Comparison of ENCODE assay signal across 8 mouse cellular contexts in genomic region chr19:4232651-4233050, GRCm38 (mm10). TPM values are rescaled to one million over a fixed set of nuclear protein-coding genes. Genes with fewer than 3 reads are reported as not detected.
DNase-seq lines count a peak whose midpoint lies in the region; ATAC-seq and TF ChIP-seq lines count a peak whose summit lies in the region.
"Had no signal": no experiment of that assay in that cellular context is flagged by ENCODE, and none has a peak within 500 bp of the region (broad histone marks: within the 10 kb centered on the region; RNA-seq: fewer than 3 reads in every experiment).

No protein-coding gene starts in this region.

- peak overlapping the region; percentile 75 for H3K4me3 ChIP-seq in left cerebral cortex, adult 2 months
- H3K4me3 ChIP-seq in embryonic fibroblast, embryonic 13.5 days (ENCODE audit: insufficient read depth, low read length), result no peak overlapping the region
- H3K4me3 ChIP-seq in limb, embryonic 12.5 days (replicated peaks), result peak overlapping the region; percentile 61; the same call in 1 of the 2 replicates
- no peak overlapping the region for H3K4me3 ChIP-seq in olfactory bulb, adult 2 months (ENCODE audit: insufficient read depth, low read depth, low read length)

- peaks cover 10% of the 10 kb centered on the region for H3K4me1 ChIP-seq in embryonic fibroblast, embryonic 13.5 days (ENCODE audit: control insufficient read depth, insufficient read depth, low read length)
- peaks cover 26% of the 10 kb centered on the region for H3K4me1 ChIP-seq in limb, embryonic 12.5 days (replicated peaks)
- peaks cover 18% of the 10 kb centered on the region for H3K4me1 ChIP-seq in olfactory bulb, adult 2 months (ENCODE audit: control insufficient read depth, insufficient read depth, low read length)

- H3K36me3 ChIP-seq in limb, embryonic 12.5 days, result no peaks in the 10 kb centered on the region

- intact Hi-C loops in left cerebral cortex, adult 2 months (cut with DNase I), result no loop called here

- no peak; the same call in 1 of the 2 replicates for TF ChIP-seq POLR2A in embryonic fibroblast, embryonic 13.5 days (IDR thresholded peaks at IDR 0.05; ENCODE audit: low read depth, low read length)
- TF ChIP-seq POLR2A in olfactory bulb, adult 2 months (IDR thresholded peaks at IDR 0.05; ENCODE audit: insufficient read depth, low read depth, low read length), result no peak

- no peak for DNase-seq in left cerebral cortex, adult 2 months (ENCODE audit: extremely low spot score in 1 of 2, low spot score in 2 of 2)
- no peak for DNase-seq in left cerebral cortex, adult 18-20 months (ENCODE audit: low spot score in 2 of 2)
- no peak for DNase-seq in spleen, postnatal 10 days (ENCODE audit: low spot score in 2 of 2)
- no peak for DNase-seq in frontal cortex, postnatal 10 days (ENCODE audit: low spot score in 2 of 2)

- H3K9ac ChIP-seq in limb, embryonic 12.5 days (replicated peaks), result no peak overlapping the region

- no peak for TF ChIP-seq CTCF in left cerebral cortex, adult 2 months (IDR thresholded peaks at IDR 0.05)
- no peak for TF ChIP-seq CTCF in embryonic fibroblast, embryonic 13.5 days (IDR thresholded peaks at IDR 0.05; ENCODE audit: borderline replicate concordance, insufficient read depth, low read length)
- no peak for TF ChIP-seq CTCF in olfactory bulb, adult 2 months (IDR thresholded peaks at IDR 0.05; ENCODE audit: insufficient read depth, low read depth, low read length)

- no peak overlapping the region for H3K4me2 ChIP-seq in limb, embryonic 12.5 days

- no peak for ATAC-seq in limb, embryonic 12.5 days (ENCODE audit: insufficient number of reproducible peaks, insufficient read depth, low FRiP score, low TSS enrichment, low read depth)

- WGBS in limb, embryonic 12.5 days, result 76% methylated on average over 7 of the region's 7 CpGs
- WGBS in olfactory bulb, adult 2 months, result 83% methylated on average over 7 of the region's 7 CpGs

- H3K9me3 ChIP-seq in limb, embryonic 12.5 days, result no peaks in the 10 kb centered on the region

- peaks cover 21% of the 10 kb centered on the region for H3K27me3 ChIP-seq in limb, embryonic 12.5 days

- H3K27ac ChIP-seq in left cerebral cortex, adult 2 months, result peak overlapping the region; percentile 74; the same call in 1 of the 2 replicates
- peak overlapping the region; percentile 85; the same call in 1 of the 2 replicates for H3K27ac ChIP-seq in embryonic fibroblast, embryonic 13.5 days (ENCODE audit: insufficient read depth, low read length)
- no peak overlapping the region for H3K27ac ChIP-seq in limb, embryonic 12.5 days
- peak overlapping the region; percentile 92 for H3K27ac ChIP-seq in olfactory bulb, adult 2 months (ENCODE audit: insufficient read depth, low read depth, low read length)

RNA-seq across cellular contexts. Expression of gene Pold4, which starts 1.0 kb away (rescaled TPM):
- total RNA-seq in left cerebral cortex, adult 2 months (2021), result 10 to 100 TPM; 15.4 to 17.6 TPM
- total RNA-seq in left cerebral cortex, adult 18-20 months (2021), result 10 to 100 TPM; 13.4 to 18.2 TPM
- 55.2 and 55.8 TPM in 2 replicates for polyA plus RNA-seq in embryonic fibroblast, embryonic 13.5 days (2011; ENCODE audit: insufficient read length, low read depth, missing spikeins)
- polyA plus RNA-seq in limb, embryonic 12.5 days (2016; fragmentation: Nextera tagmentation; extraction: Ambion mirVana), result 13.8 and 16.2 TPM in 2 replicates
- not detected in 2 replicates for polyA plus RNA-seq in olfactory bulb, adult 2 months (2012; ENCODE audit: insufficient read depth, insufficient read length, low replicate concordance, missing spikeins)

RNA-seq across cellular contexts. Expression of gene AC109138.7, which starts 18.5 kb away (rescaled TPM):
- total RNA-seq in left cerebral cortex, adult 2 months (2021), result not detected
- total RNA-seq in left cerebral cortex, adult 18-20 months (2021), result not detected
- not detected in 2 replicates for polyA plus RNA-seq in embryonic fibroblast, embryonic 13.5 days (2011; ENCODE audit: insufficient read length, low read depth, missing spikeins)
- not detected in 2 replicates for polyA plus RNA-seq in limb, embryonic 12.5 days (2016; fragmentation: Nextera tagmentation; extraction: Ambion mirVana)
- polyA plus RNA-seq in olfactory bulb, adult 2 months (2012; ENCODE audit: insufficient read depth, insufficient read length, low replicate concordance, missing spikeins), result not detected in 2 replicates
- total RNA-seq: layer of hippocampus, postnatal 14 days had no signal

RNA-seq across cellular contexts. Expression of gene Clcf1, which starts 18.6 kb away (rescaled TPM):
- 1 to 10 TPM; 1.3 to 2.1 TPM for total RNA-seq in left cerebral cortex, adult 2 months (2021)
- total RNA-seq in left cerebral cortex, adult 18-20 months (2021), result 1 to 10 TPM; 1.5 to 1.9 TPM
- polyA plus RNA-seq in embryonic fibroblast, embryonic 13.5 days (2011; ENCODE audit: insufficient read length, low read depth, missing spikeins), result 15.2 and 16.8 TPM in 2 replicates
- polyA plus RNA-seq in limb, embryonic 12.5 days (2016; fragmentation: Nextera tagmentation; extraction: Ambion mirVana), result 8.6 and 9.1 TPM in 2 replicates
- polyA plus RNA-seq in olfactory bulb, adult 2 months (2012; ENCODE audit: insufficient read depth, insufficient read length, low replicate concordance, missing spikeins), result not detected in 2 replicates

RNA-seq across cellular contexts. Expression of gene Rad9a, which starts 31.2 kb away (rescaled TPM):
- 10 to 100 TPM in 1 of 2 experiments, 1 to 10 TPM in 1; 8.7 to 10.1 TPM for total RNA-seq in left cerebral cortex, adult 2 months (2021)
- 10 to 100 TPM in 1 of 2 experiments, 1 to 10 TPM in 1; 7.2 to 10.1 TPM for total RNA-seq in left cerebral cortex, adult 18-20 months (2021)
- 25.5 and 32.3 TPM in 2 replicates for polyA plus RNA-seq in embryonic fibroblast, embryonic 13.5 days (2011; ENCODE audit: insufficient read length, low read depth, missing spikeins)
- 38.4 and 44.9 TPM in 2 replicates for polyA plus RNA-seq in limb, embryonic 12.5 days (2016; fragmentation: Nextera tagmentation; extraction: Ambion mirVana)
- polyA plus RNA-seq in olfactory bulb, adult 2 months (2012; ENCODE audit: insufficient read depth, insufficient read length, low replicate concordance, missing spikeins), result not detected in 2 replicates

RNA-seq across cellular contexts. Expression of gene Ssh3, which starts 36.3 kb away (rescaled TPM):
- total RNA-seq in left cerebral cortex, adult 2 months (2021), result 10 to 100 TPM; 60.9 to 72.6 TPM
- 10 to 100 TPM; 49.2 to 52.4 TPM for total RNA-seq in left cerebral cortex, adult 18-20 months (2021)
- 14.0 and 22.5 TPM in 2 replicates for polyA plus RNA-seq in embryonic fibroblast, embryonic 13.5 days (2011; ENCODE audit: insufficient read length, low read depth, missing spikeins)
- 9.1 and 11.6 TPM in 2 replicates for polyA plus RNA-seq in limb, embryonic 12.5 days (2016; fragmentation: Nextera tagmentation; extraction: Ambion mirVana)
- polyA plus RNA-seq in olfactory bulb, adult 2 months (2012; ENCODE audit: insufficient read depth, insufficient read length, low replicate concordance, missing spikeins), result not detected in 2 replicates

Comparison
In these comparisons a context has a peak if more than half of its experiments do, and no peak if none do; other contexts are left out.
1. H3K4me3 ChIP-seq: peak in left cerebral cortex, adult 2 months (single experiment) and limb, embryonic 12.5 days (single experiment); none in embryonic fibroblast, embryonic 13.5 days (single experiment) and olfactory bulb, adult 2 months (single experiment).